Mouse (Mus musculus) CH12.LX (cell line): Measurements from ENCODE around the gene Ktn1. TPM values are rescaled to one million over a fixed set of nuclear protein-coding genes. Genes with fewer than 3 reads are reported as not detected.

Experiments
- DNase-seq: peaks from one replicate; pipeline ENCODE4 v3.0.0-alpha.2; 2013; ENCODE audit errors: extremely low read depth
- H3K27ac ChIP-seq: 2 replicates; pipeline ENCODE4 v1.5.1; 2012; ENCODE audit warnings: low read depth, mild to moderate bottlenecking, control low read depth, moderate library complexity; ENCODE audit not compliant: insufficient read depth
- H3K27me3 ChIP-seq: replicated peaks from 2 replicates; pipeline ENCODE3; 2012; ENCODE audit warnings: inconsistent platforms
- H3K36me3 ChIP-seq, 2 experiments: replicated peaks in 1 of 2; 2 replicates each; pipeline versions ENCODE3 to v1.6.1; 2012; ENCODE audit warnings: inconsistent platforms in 1 of 2, low read length in 1 of 2, mild to moderate bottlenecking in 1 of 2, mixed read lengths in 1 of 2, moderate library complexity in 1 of 2; ENCODE audit not compliant: control insufficient read depth in 1 of 2, insufficient read depth in 1 of 2
- H3K4me1 ChIP-seq, 2 experiments: 2 replicates each; pipeline ENCODE4 v1.6.1; 2012; ENCODE audit warnings: inconsistent platforms in 1 of 2, moderate library complexity in 1 of 2; ENCODE audit not compliant: insufficient read depth in 2 of 2, control insufficient read depth in 1 of 2
- H3K4me2 ChIP-seq: 2 replicates; pipeline ENCODE4 v1.6.1; 2012; ENCODE audit warnings: low read depth, mild to moderate bottlenecking, control low read depth; ENCODE audit not compliant: poor library complexity, insufficient read depth, severe bottlenecking
- H3K4me3 ChIP-seq, 3 experiments: fragments of 150-350 bp in 1 of 3; sonication (generic) in 1 of 3; replicated peaks in 1 of 3; 2 replicates each; pipeline versions ENCODE3 to v1.5.1; 2011 to 2012; ENCODE audit warnings: low read depth in 2 of 3, low read length in 2 of 3, mild to moderate bottlenecking in 2 of 3, moderate library complexity in 2 of 3, control low read depth in 1 of 3, improper control_type of control experiment in 1 of 3, inconsistent platforms in 1 of 3, mixed read lengths in 1 of 3; ENCODE audit not compliant: poor library complexity in 1 of 3
- H3K79me2 ChIP-seq: replicated peaks from 2 replicates; pipeline ENCODE4 v1.6.1; 2012; ENCODE audit warnings: mild to moderate bottlenecking, moderate library complexity; ENCODE audit not compliant: control insufficient read depth, poor library complexity, insufficient read depth, severe bottlenecking; ENCODE audit errors: extremely low read depth
- H3K9ac ChIP-seq: 2 replicates; pipeline ENCODE4 v1.6.1; 2012; ENCODE audit warnings: low read depth, mild to moderate bottlenecking, control low read depth, moderate library complexity; ENCODE audit not compliant: insufficient read depth
- H3K9me3 ChIP-seq: replicated peaks from 2 replicates; pipeline ENCODE3; 2012; ENCODE audit warnings: low read length, inconsistent platforms, mixed read lengths
- BHLHE40 ChIP-seq: IDR thresholded peaks from 2 replicates; pipeline ENCODE4 v1.6.1; 2011; ENCODE audit warnings: mild to moderate bottlenecking, low read depth, low read length, improper control_type of control experiment
- CTCF ChIP-seq, 2 experiments: IDR thresholded peaks in 1 of 2; conservative IDR thresholded peaks in 1 of 2; 2 replicates each; pipeline ENCODE4 v1.5.1; 2011 to 2012; ENCODE audit warnings: low read depth in 2 of 2, low read length in 2 of 2, improper control_type of control experiment in 1 of 2, inconsistent platforms in 1 of 2, mild to moderate bottlenecking in 1 of 2, moderate library complexity in 1 of 2
- E2F4 ChIP-seq: IDR thresholded peaks from 2 replicates; pipeline ENCODE4 v1.6.1; 2011; ENCODE audit warnings: low read depth, low read length, improper control_type of control experiment; ENCODE audit not compliant: insufficient replicate concordance
- ELF1 ChIP-seq: IDR thresholded peaks from 2 replicates; pipeline ENCODE4 v1.6.1; 2014; ENCODE audit warnings: low read depth, mild to moderate bottlenecking, inconsistent platforms, low read length, improper control_type of control experiment
- ETS1 ChIP-seq: conservative IDR thresholded peaks from 2 replicates; pipeline ENCODE4 v1.6.1; 2012; ENCODE audit warnings: low read depth, mild to moderate bottlenecking, inconsistent platforms, low read length, improper control_type of control experiment, moderate library complexity
- HCFC1 ChIP-seq: IDR thresholded peaks from 2 replicates; pipeline ENCODE4 v1.6.1; 2012; ENCODE audit warnings: low read depth, mild to moderate bottlenecking, inconsistent platforms, low read length, improper control_type of control experiment
- JUN ChIP-seq: IDR thresholded peaks from 2 replicates; pipeline ENCODE4 v1.6.1; 2011; ENCODE audit warnings: low read depth, mild to moderate bottlenecking, low read length, improper control_type of control experiment, moderate library complexity; ENCODE audit not compliant: insufficient read depth
- KAT2A ChIP-seq: IDR thresholded peaks from 2 replicates; pipeline ENCODE4 v1.6.1; 2012; ENCODE audit warnings: low read length, improper control_type of control experiment, inconsistent platforms; ENCODE audit not compliant: insufficient replicate concordance
- MAFK ChIP-seq: IDR thresholded peaks from 2 replicates; pipeline ENCODE4 v1.6.1; 2011; ENCODE audit warnings: low read length, improper control_type of control experiment; ENCODE audit not compliant: insufficient replicate concordance
- MAX ChIP-seq: IDR thresholded peaks from 2 replicates; pipeline ENCODE4 v1.6.1; 2011; ENCODE audit warnings: low read length, improper control_type of control experiment
- MEF2A ChIP-seq: IDR thresholded peaks from 2 replicates; pipeline ENCODE4 v1.6.1; 2014; ENCODE audit warnings: low read depth, mild to moderate bottlenecking, inconsistent platforms, low read length, improper control_type of control experiment, borderline replicate concordance
- MYC ChIP-seq: IDR thresholded peaks from 2 replicates; pipeline ENCODE4 v1.6.1; 2011; ENCODE audit warnings: low read depth, mild to moderate bottlenecking, improper control_type of control experiment, low read length
- NELFE ChIP-seq: IDR thresholded peaks from 2 replicates; pipeline ENCODE4 v1.6.1; 2011; ENCODE audit warnings: low read depth, low read length, improper control_type of control experiment
- POLR2AphosphoS2 ChIP-seq: IDR thresholded peaks from 2 replicates; pipeline ENCODE4 v1.6.1; 2011; ENCODE audit warnings: low read depth, low read length, improper control_type of control experiment
- RAD21 ChIP-seq: IDR thresholded peaks from 2 replicates; pipeline ENCODE4 v1.6.1; 2011; ENCODE audit warnings: low read depth, mild to moderate bottlenecking, low read length, improper control_type of control experiment, moderate library complexity
- RCOR1 ChIP-seq: conservative IDR thresholded peaks from 2 replicates; pipeline ENCODE4 v1.6.1; 2012; ENCODE audit warnings: low read depth, mild to moderate bottlenecking, inconsistent platforms, low read length, improper control_type of control experiment
- SIN3A ChIP-seq: IDR thresholded peaks from 2 replicates; pipeline ENCODE4 v1.6.1; 2012; ENCODE audit warnings: low read length, improper control_type of control experiment, inconsistent platforms
- USF1 ChIP-seq: IDR thresholded peaks from 2 replicates; pipeline ENCODE4 v1.6.1; 2014; ENCODE audit warnings: low read depth, mild to moderate bottlenecking, inconsistent platforms, low read length, improper control_type of control experiment
- ZKSCAN1 ChIP-seq: IDR thresholded peaks from 2 replicates; pipeline ENCODE4 v1.6.1; 2012; ENCODE audit warnings: low read depth, inconsistent platforms, low read length, improper control_type of control experiment, borderline replicate concordance
- ZMIZ1 ChIP-seq: IDR thresholded peaks from 2 replicates; pipeline ENCODE4 v1.6.1; 2012; ENCODE audit warnings: low read depth, mild to moderate bottlenecking, inconsistent platforms, low read length, improper control_type of control experiment
- ZNF384 ChIP-seq: IDR thresholded peaks from 2 replicates; pipeline ENCODE4 v1.6.1; 2012; ENCODE audit warnings: low read depth, low read length, improper control_type of control experiment, inconsistent platforms
- dilution Hi-C: fragments of 300-500 bp; cut with MboI; formaldehyde crosslinking; loops from 2 replicates; pipeline ENCODE4 v1.14.3; 2020; ENCODE audit warnings: low sequenced_read_pairs; ENCODE audit not compliant: extremely low pct_unique_long_range_greater_than_20kb, extremely low pct_ligation_motif_present
- in situ Hi-C: fragments of 300-500 bp; cut with MboI; formaldehyde crosslinking; loops from 3 replicates; pipeline ENCODE4 v1.14.3; 2019; ENCODE audit warnings: low sequenced_read_pairs, low pct_ligation_motif_present, low pct_unique_long_range_greater_than_20kb, mixed read lengths
- polyA plus RNA-seq: library from polyadenylated mRNA; unstranded; fragments of >175 nt; gene quantifications from 2 replicates; pipeline ENCODE4 v1.2.1, GENCODE M21; 2012; ENCODE audit warnings: low read depth; ENCODE audit not compliant: insufficient read length
- total RNA-seq, 2 experiments: library from RNA; depleted of rRNA; stranded (reverse); fragments of 300-350 nt in 1 of 2; fragments of >200 nt in 1 of 2; gene quantifications; 2 replicates each; pipeline ENCODE4 v1.2.3; 2012 to 2014

Gene Ktn1
- total and polyA plus RNA-seq, 3 experiments = 23.2 to 56.5 (median 25.6) TPM

DNA sequence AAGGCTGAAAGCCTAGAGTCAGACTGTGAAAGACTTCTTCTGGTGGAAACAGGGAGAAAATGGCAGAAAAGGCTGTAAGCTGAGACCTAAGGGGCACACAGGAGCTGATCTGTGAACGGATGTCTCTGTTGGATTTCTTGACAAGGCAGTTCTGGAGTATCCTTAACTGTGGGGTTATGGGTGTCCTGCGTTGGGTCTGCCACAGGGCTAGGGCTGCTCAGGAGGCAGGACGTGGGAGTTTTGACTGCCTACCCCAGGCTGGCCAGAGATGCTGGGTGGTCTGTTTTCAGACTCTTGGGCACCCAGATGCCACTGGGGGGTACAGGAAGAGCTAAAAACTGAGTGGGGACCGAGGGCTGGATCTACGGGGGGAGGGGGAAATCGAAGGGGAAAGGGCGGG is 13.4 kb upstream of the Ktn1 start:
- no peaks in the 10 kb centered on the region for H3K79me2 ChIP-seq
- no peak overlapping the region for H3K27ac ChIP-seq
- no peak overlapping the region for H3K9ac ChIP-seq
- dilution Hi-C loops (no loop called here), in situ Hi-C loops (no loop called here)
- no peaks in the 10 kb centered on the region for H3K27me3 ChIP-seq
- DNase-seq = no peak
- H3K4me3 ChIP-seq = no peak overlapping the region
- H3K9me3 ChIP-seq = no peaks in the 10 kb centered on the region
- H3K4me1 ChIP-seq = peaks cover 3 to 20% of the 10 kb centered on the region in 2 experiments; a peak in 3 of 4 replicates
- no peaks in the 10 kb centered on the region for H3K36me3 ChIP-seq
- H3K4me2 ChIP-seq = no peak overlapping the region
- TF ChIP-seq MYC (no peak), ZKSCAN1 (no peak), HCFC1 (no peak), MEF2A (no peak), USF1 (no peak)

DNA sequence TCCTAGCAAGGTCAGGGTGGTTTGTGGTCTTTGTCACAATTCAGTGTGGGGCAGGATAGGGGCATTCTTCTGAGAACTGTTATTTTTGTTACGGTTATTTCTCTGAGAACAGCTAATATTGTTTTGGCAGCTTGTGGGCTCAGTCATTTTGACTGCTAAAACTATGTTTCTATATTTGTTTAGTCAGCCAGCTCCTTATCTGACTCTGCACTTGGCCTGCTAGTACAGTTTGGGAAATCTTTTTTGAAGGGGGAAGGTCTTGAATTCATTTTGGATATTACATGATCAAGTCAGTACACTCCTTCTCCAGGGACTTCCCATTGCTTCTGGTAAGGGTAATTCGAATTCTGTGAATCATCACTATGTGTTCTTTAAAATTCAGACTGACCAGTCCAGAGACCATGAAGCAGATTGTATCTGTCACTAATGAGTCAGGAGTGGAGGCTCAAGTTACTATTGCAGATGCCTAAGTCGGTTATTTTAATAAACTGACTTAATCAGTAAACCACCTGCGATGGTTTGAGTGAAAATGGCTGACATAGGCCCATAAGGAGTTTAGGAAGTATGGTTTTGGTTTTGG is 9.8 kb upstream of the Ktn1 start:
- Histone ChIP-seq H3K27me3 (no peaks in the 10 kb centered on the region), H3K4me1 (peaks cover 3 to 20% of the 10 kb centered on the region in 2 experiments; a peak in 3 of 4 replicates), H3K4me2 (no peak overlapping the region), H3K27ac (no peak overlapping the region), H3K79me2 (no peaks in the 10 kb centered on the region), H3K36me3 (no peaks in the 10 kb centered on the region), H3K9ac (no peak overlapping the region), H3K9me3 (no peaks in the 10 kb centered on the region), H3K4me3 (no peak overlapping the region)
- TF ChIP-seq BHLHE40 (no peak), ZMIZ1 (no peak), ETS1 (no peak), NELFE (no peak), MAX (no peak), MAFK (no peak), ZKSCAN1 (no peak), RCOR1 (no peak), E2F4 (no peak)
- DNase-seq = no peak
- in situ Hi-C loops (no loop called here), dilution Hi-C loops (no loop called here)

DNA sequence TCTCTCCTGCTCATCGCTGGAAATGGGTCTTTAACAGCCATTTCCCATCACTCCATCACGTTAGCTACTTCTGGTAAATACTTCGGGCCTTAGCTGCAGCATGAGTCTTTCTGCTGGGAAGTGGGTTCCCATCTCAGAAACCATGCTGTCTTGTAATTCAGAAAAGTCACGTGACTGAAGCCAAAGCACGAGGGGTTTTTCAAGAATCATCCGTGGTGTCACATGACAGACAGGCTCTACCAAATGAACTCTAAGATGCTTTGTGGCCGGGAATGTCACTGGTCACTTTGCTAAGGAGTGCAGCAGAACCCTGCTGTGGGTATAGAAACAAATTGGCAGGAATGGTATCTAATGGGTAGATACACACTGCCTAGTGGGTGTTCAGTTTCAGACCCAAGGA is 2.6 kb upstream of the Ktn1 start:
- H3K4me1 ChIP-seq = peaks cover 0 to 11% of the 10 kb centered on the region in 2 experiments; a peak in 2 of 4 replicates
- H3K79me2 ChIP-seq = peaks cover 8% of the 10 kb centered on the region
- no peak overlapping the region for H3K4me3 ChIP-seq
- H3K27me3 ChIP-seq = no peaks in the 10 kb centered on the region
- H3K4me2 ChIP-seq = no peak overlapping the region
- no peaks in the 10 kb centered on the region for H3K9me3 ChIP-seq
- in situ Hi-C loops (no loop called here), dilution Hi-C loops (no loop called here)
- no peak for TF ChIP-seq JUN
- TF ChIP-seq POLR2AphosphoS2 = no peak
- peak; percentile 44 for TF ChIP-seq USF1
- TF ChIP-seq SIN3A = no peak
- peak; percentile 49 for TF ChIP-seq BHLHE40
- no peak for TF ChIP-seq ELF1
- no peak for TF ChIP-seq HCFC1
- no peak for TF ChIP-seq CTCF (conservative IDR thresholded peaks at IDR 0.05 in 1 of 2, IDR thresholded peaks at IDR 0.05 in 1 of 2; ENCODE audit: low read depth in 2 of 2, low read length in 2 of 2)
- TF ChIP-seq ZMIZ1 = no peak
- TF ChIP-seq ZNF384 = no peak
- TF ChIP-seq KAT2A = no peak
- no peak for TF ChIP-seq RAD21
- no peak for DNase-seq
- no peak overlapping the region for H3K9ac ChIP-seq
- H3K27ac ChIP-seq = no peak overlapping the region
- no peaks in the 10 kb centered on the region for H3K36me3 ChIP-seq
